Mouse (Mus musculus) forebrain, postnatal 0 days (tissue): ENCODE measurements around the gene Tbx3. TPM values are rescaled to one million over a fixed set of nuclear protein-coding genes. Genes with fewer than 3 reads are reported as not detected.

Experiments used
- ATAC-seq: fragments of 200-750 bp; cut with Nextera tagmentation; 2 replicates; pipeline ENCODE4 v1.8.0; 2017; ENCODE audit warnings: mild to moderate bottlenecking, moderate library complexity
- DNase-seq: peaks from one replicate; pipeline ENCODE4 v3.0.0-alpha.2; 2015
- H3K27ac ChIP-seq: fragments of 300-500 bp; sonication (generic); 2 replicates; pipeline ENCODE4 v1.5.1; 2014; ENCODE audit warnings: low read depth, mild to moderate bottlenecking, antibody characterized with exemption, low read length, moderate library complexity, mixed read lengths
- H3K27me3 ChIP-seq: fragments of 300-500 bp; sonication (generic); 2 replicates; pipeline ENCODE4 v1.6.1; 2014; ENCODE audit warnings: mild to moderate bottlenecking, low read length, mixed read lengths; ENCODE audit not compliant: insufficient read depth
- H3K36me3 ChIP-seq: fragments of 300-500 bp; sonication (generic); 2 replicates; pipeline ENCODE4 v1.6.1; 2014; ENCODE audit warnings: mild to moderate bottlenecking, moderate library complexity; ENCODE audit not compliant: insufficient read depth
- H3K4me1 ChIP-seq: fragments of 300-500 bp; sonication (generic); 2 replicates; pipeline ENCODE4 v1.6.1; 2014; ENCODE audit warnings: antibody characterized with exemption; ENCODE audit not compliant: insufficient read depth
- H3K4me2 ChIP-seq: fragments of 300-500 bp; sonication (generic); 2 replicates; pipeline ENCODE4 v1.6.1; 2014; ENCODE audit warnings: low read depth, mild to moderate bottlenecking, moderate library complexity
- H3K4me3 ChIP-seq: fragments of 300-500 bp; sonication (generic); 2 replicates; pipeline ENCODE4 v1.5.1; 2014; ENCODE audit warnings: low read depth, low read length, mixed read lengths
- H3K9ac ChIP-seq: fragments of 300-500 bp; sonication (generic); 2 replicates; pipeline ENCODE4 v1.6.1; 2014; ENCODE audit warnings: mild to moderate bottlenecking
- H3K9me3 ChIP-seq: fragments of 300-500 bp; sonication (generic); 2 replicates; pipeline ENCODE4 v1.6.1; 2016; ENCODE audit warnings: low read length
- CTCF ChIP-seq: sonication (generic); IDR thresholded peaks from 2 replicates; pipeline ENCODE4 v1.5.1; 2016; ENCODE audit warnings: antibody characterized with exemption, control low read depth, low read depth
- WGBS: fragments of 180-500 bp; shearing (Covaris S2); extraction: QIAGEN DNeasy Blood & Tissue Kit; methylation state at CpG from one replicate; pipeline ENCODE4 v1.1.7; 2014; 5-methylcytosine and 5-hydroxymethylcytosine counted together
- polyA plus RNA-seq: library from polyadenylated mRNA; unstranded; fragments of >200 nt; fragmentation: Nextera tagmentation; extraction: Ambion mirVana; gene quantifications from 2 replicates; pipeline ENCODE4 v1.2.1, GENCODE M21; 2015
- total RNA-seq: library from RNA; depleted of rRNA; stranded (reverse); fragments of >200 nt; gene quantifications from 2 replicates; pipeline ENCODE4 v1.2.3, GENCODE M21; 2014

Tbx3 gene
- total and polyA plus RNA-seq, 2 experiments from 2014 or later = 1.7 to 2.9 TPM

DNA sequence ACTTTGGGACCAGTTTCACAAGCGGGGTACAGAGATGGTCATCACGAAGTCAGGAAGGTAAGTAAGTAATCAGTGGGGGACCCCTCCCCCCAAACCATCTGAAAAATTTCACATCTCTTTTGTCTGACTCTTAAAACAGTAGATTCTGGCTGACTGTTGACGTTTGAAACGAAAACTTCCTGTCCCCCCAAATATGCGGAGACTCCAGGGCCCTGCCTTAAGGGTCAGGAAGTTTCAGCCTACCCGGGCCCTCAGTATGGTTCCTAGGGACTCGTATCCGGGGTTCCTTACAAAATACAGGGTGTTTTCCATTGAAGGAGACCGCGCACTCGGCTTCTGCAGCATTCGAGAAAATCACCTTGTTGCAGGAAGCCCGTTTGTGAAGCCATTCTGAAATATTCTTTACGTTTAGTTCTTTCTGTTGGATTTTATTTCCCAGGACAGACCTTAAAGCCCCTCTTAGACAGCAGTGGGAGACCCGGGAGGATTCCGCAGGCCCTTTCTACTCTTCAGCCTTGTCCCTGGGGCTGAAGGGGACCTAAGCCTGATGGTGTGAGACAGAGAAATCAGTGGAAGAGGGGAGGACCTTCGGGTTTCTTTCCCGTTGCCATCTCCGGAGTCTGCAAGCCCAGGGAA, 2.0 kb downstream of the Tbx3 start:
- 0 out of 2 replicates have a peak overlapping the region, but pooled peaks have one; percentile 22 for H3K9ac ChIP-seq
- no peak for ATAC-seq
- peaks cover 90% of the 10 kb centered on the region for H3K27me3 ChIP-seq
- H3K9me3 ChIP-seq = no peaks in the 10 kb centered on the region
- no peak for TF ChIP-seq CTCF
- no peaks in the 10 kb centered on the region for H3K4me1 ChIP-seq
- DNase-seq = no peak
- H3K27ac ChIP-seq = no peak overlapping the region
- H3K4me2 ChIP-seq = no peak overlapping the region
- peak overlapping the region; percentile 21 for H3K4me3 ChIP-seq
- no peaks in the 10 kb centered on the region for H3K36me3 ChIP-seq
- 1% methylated on average over 19 of the region's 19 CpGs for WGBS

DNA sequence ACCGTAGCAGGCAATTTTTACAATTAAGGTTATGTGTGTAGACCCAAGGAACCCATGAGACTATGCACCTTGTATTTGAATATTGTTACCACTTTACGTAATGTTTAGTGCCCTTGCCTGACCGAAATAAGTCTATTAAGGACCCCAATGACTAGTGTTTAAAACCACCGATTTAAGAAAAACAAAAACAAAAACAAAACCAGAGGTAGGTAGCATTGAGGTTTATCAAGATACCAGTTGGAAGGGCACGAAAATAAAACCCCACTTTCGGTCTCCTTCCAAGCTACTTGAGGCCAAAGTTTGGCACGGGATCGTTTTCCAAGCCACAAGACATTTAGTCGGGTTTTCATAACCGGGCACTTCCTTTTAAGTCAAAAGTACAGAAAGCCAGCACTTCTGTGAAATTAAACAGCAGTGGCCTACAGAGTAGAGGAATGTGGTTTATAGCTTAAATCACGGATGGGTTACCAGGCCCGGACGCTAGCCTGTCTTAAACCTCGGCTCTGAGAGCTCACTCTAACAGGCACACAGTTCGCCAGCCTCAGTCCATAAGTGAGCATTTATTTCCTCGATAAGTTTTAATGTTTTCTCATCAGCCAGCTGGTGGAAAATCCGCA, 2.6 kb downstream of the Tbx3 start:
- Histone ChIP-seq H3K36me3 (no peaks in the 10 kb centered on the region), H3K4me3 (peak overlapping the region; percentile 4; the same call in 1 of the 2 replicates), H3K4me2 (no peak overlapping the region), H3K27me3 (peaks cover 90% of the 10 kb centered on the region), H3K9ac (no peak overlapping the region), H3K4me1 (no peaks in the 10 kb centered on the region), H3K27ac (no peak overlapping the region), H3K9me3 (no peaks in the 10 kb centered on the region)
- whole genome bisulfite sequencing = 3% methylated on average over 17 of the region's 17 CpGs
- TF ChIP-seq CTCF = no peak
- peak; percentile 67 for DNase-seq
- no peak for ATAC-seq

DNA sequence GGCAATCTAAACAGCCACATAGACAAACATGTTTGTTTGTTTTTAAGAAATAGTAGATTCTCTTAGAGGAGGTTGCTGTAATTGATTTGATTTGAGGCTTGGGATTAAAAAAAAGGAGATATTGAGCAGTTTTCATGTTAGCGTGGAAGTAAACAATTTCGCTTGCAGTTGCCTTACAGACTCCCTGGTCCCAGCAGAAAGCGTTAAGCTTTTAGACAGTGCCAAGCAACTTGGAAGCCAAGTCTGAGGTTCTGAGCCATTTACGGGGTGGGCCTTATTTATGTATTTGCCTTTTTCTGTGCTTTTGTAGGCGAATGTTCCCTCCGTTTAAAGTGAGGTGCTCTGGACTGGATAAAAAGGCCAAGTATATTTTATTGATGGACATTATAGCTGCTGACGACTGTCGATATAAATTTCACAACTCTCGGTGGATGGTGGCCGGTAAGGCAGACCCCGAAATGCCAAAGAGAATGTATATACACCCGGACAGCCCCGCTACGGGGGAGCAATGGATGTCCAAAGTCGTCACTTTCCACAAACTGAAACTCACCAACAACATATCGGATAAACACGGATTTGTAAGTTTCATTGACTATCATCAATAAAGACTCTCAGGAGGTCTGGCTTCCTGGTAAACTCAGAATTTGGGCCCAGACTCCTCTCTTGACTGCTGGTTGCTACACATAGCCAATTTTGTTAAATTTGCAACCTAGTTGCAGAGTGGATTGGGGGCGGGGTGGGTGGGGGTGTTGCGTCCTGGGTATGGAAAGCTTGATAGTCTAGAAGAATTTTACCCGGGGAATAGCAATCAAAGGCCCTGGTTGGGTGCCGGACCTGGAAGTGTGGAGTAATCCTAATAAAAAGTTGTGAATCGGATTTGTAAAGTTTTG, 3.5 kb downstream of the Tbx3 start:
- peaks cover 90% of the 10 kb centered on the region for H3K27me3 ChIP-seq
- DNase-seq (no peak), ATAC-seq (no peak)
- no peak overlapping the region for H3K4me2 ChIP-seq
- H3K36me3 ChIP-seq = no peaks in the 10 kb centered on the region
- TF ChIP-seq CTCF = no peak
- H3K4me1 ChIP-seq = no peaks in the 10 kb centered on the region
- H3K9me3 ChIP-seq = no peaks in the 10 kb centered on the region
- no peak overlapping the region for H3K9ac ChIP-seq
- 3% methylated on average over 22 of the region's 22 CpGs for WGBS
- peak overlapping the region; percentile 4; the same call in 1 of the 2 replicates for H3K4me3 ChIP-seq
- no peak overlapping the region for H3K27ac ChIP-seq

DNA sequence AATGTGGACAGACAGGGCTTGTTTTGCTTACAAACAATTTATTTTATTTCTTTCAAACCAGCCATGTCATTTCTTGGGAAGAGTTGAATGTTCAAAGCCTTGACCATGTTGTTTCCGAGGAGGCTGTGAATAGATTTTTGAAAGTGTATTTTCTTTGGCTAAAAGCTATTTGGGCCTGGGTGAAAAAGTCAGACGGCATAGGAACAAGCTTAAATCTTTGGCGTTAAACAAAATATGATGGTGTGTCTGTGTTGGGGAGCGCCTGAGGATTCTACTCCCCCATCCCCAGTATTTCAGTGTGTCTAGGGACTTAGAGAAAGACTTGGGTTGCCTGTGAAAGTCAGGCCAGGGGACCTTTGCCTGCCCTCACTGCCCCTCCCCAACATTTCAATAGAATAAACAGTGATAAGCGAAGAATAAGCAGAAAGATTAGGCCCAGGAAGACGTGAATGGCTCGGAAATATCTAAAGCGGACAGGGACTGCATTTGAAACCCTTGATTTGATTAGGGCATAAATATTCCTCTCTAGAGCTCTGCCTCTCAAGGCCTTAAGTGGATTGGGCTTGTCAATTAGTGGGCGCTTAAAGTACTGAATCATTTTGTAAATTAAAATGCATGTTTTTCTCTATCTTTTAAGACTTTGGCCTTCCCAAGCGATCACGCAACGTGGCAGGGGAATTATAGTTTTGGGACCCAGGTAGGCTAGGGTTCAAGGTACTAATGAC, 4.3 kb downstream of the Tbx3 start:
- peaks cover 88% of the 10 kb centered on the region for H3K27me3 ChIP-seq
- H3K9ac ChIP-seq = no peak overlapping the region
- H3K4me2 ChIP-seq = no peak overlapping the region
- WGBS = 6% methylated on average over 12 of the region's 12 CpGs
- no peak for TF ChIP-seq CTCF
- DNase-seq (no peak), ATAC-seq (no peak)
- H3K36me3 ChIP-seq = no peaks in the 10 kb centered on the region
- no peak overlapping the region for H3K27ac ChIP-seq
- H3K9me3 ChIP-seq = no peaks in the 10 kb centered on the region
- no peaks in the 10 kb centered on the region for H3K4me1 ChIP-seq
- no peak overlapping the region for H3K4me3 ChIP-seq

DNA sequence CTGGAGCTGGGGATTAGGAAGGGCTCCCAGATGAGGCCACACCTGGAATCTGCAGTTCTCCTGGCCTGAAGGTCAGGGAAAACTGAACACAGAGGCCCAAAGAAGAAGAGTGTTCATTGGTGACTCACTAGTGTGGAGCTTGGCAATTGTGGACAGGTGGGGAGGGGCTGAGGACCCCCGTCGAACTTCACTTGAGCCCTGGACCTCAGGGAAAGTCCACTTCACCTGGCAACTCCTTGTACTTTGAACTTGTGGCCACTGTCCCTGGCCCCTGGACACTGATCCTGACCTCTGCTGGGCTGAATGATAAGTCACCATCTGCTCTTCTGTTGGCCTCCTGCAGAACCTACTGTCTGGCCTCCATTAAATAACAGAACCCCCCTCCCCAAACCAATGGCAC, 5.8 kb downstream of the Tbx3 start:
- Histone ChIP-seq H3K27ac (no peak overlapping the region), H3K9ac (no peak overlapping the region), H3K9me3 (no peaks in the 10 kb centered on the region), H3K27me3 (peaks cover 94% of the 10 kb centered on the region), H3K4me1 (no peaks in the 10 kb centered on the region), H3K4me3 (no peak overlapping the region), H3K4me2 (no peak overlapping the region), H3K36me3 (no peaks in the 10 kb centered on the region)
- 0% methylated on average over 2 of the region's 2 CpGs for WGBS
- DNase-seq = no peak
- no peak for TF ChIP-seq CTCF
- ATAC-seq = no peak

DNA sequence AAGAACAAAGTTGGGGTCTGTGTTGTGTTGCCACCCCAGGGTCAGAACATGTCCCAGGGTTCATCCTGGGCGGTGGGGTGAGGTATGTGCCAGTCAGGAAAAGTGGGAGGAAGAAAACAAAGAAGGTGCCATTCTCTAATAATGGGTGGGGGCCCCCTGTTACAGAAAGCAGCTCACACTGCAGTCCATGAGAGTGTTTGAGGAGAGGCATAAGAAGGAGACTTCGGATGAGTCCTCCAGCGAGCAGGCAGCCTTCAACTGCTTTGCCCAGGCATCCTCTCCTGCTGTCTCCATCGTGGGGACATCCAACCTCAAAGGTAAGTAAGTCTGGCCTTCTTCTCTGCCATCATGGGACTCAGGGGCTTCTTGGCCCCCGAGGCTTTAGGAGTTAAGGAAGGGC, 8.0 kb downstream of the Tbx3 start:
- Histone ChIP-seq H3K4me3 (no peak overlapping the region), H3K4me2 (no peak overlapping the region), H3K36me3 (no peaks in the 10 kb centered on the region), H3K27me3 (peaks cover 97% of the 10 kb centered on the region), H3K4me1 (no peaks in the 10 kb centered on the region), H3K9ac (no peak overlapping the region), H3K27ac (no peak overlapping the region), H3K9me3 (no peaks in the 10 kb centered on the region)
- no peak for ATAC-seq
- no peak for DNase-seq
- WGBS = 16% methylated on average over 5 of the region's 5 CpGs
- TF ChIP-seq CTCF = no peak
